Mouse (Mus musculus) forebrain, embryonic 10.5 days (tissue): Measurements from ENCODE around the gene Muc15. TPM values are rescaled to one million over a fixed set of nuclear protein-coding genes. Genes with fewer than 3 reads are reported as not detected.

Source experiments
- DNase-seq: peaks from one replicate; pipeline ENCODE4 v3.0.0-alpha.2; 2017; ENCODE audit warnings: low spot score; ENCODE audit errors: extremely low spot score
- H3K27ac ChIP-seq: fragments of 300-500 bp; sonication (generic); 2 replicates; pipeline ENCODE4 v1.5.1; 2016; ENCODE audit warnings: mild to moderate bottlenecking
- H3K27me3 ChIP-seq: fragments of 300-500 bp; sonication (generic); 2 replicates; pipeline ENCODE4 v1.6.1; 2016; ENCODE audit warnings: mild to moderate bottlenecking; ENCODE audit not compliant: poor library complexity, severe bottlenecking
- H3K36me3 ChIP-seq: fragments of 300-500 bp; sonication (generic); replicated peaks from 2 replicates; pipeline ENCODE4 v1.6.1; 2016; ENCODE audit warnings: mild to moderate bottlenecking, moderate library complexity
- H3K4me1 ChIP-seq: fragments of 300-500 bp; sonication (generic); 2 replicates; pipeline ENCODE4 v1.6.1; 2016
- H3K4me3 ChIP-seq: fragments of 300-500 bp; sonication (generic); 2 replicates; pipeline ENCODE4 v1.5.1; 2016; ENCODE audit warnings: mild to moderate bottlenecking, moderate library complexity
- H3K9me3 ChIP-seq: fragments of 300-500 bp; sonication (generic); 2 replicates; pipeline ENCODE4 v1.6.1; 2016; ENCODE audit warnings: mild to moderate bottlenecking, moderate library complexity
- WGBS: fragments of 180-500 bp; shearing (Covaris S2); methylation state at CpG from one replicate; pipeline ENCODE4 v1.1.7; 2016; 5-methylcytosine and 5-hydroxymethylcytosine counted together
- polyA plus RNA-seq: library from polyadenylated mRNA; unstranded; fragments of >200 nt; fragmentation: Nextera tagmentation; extraction: Ambion mirVana; gene quantifications from 2 replicates; pipeline ENCODE4 v1.2.1, GENCODE M21; 2016

The Muc15 gene
- 0.06 TPM in 1 of 2 replicates, not detected in the other for polyA plus RNA-seq

DNA sequence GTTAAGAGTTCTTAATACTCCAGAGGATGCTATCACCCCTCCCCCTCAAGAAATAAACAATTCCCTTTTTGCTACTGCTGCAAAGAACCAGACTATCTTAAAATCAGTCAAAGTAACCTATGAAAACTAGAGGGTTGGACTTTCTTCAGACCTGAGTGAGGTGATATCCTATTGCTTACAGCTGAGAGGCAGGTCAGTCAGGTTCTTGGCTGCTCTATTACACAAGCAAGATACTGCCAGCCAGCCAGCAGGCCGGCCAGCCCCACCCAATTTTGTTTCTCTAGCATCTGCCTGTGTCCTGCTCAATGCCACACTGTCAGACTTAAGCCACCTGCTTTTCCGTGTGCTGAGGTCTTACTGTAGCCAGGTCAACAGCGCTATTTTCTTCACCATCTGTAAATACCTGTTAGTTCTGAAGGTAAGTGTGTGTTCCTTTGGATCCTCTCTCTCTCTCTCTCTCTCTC lies at the start of gene Muc15:
Gene Muc15 (plus strand): TSS at position 51 of the 464 bp plus-strand sequence.
- WGBS, result 55% methylated on average over 3 of the region's 3 CpGs
- Histone ChIP-seq H3K4me1 (no peaks in the 10 kb centered on the region), H3K27ac (no peak within 1 kb of the TSS), H3K27me3 (no peaks in the 10 kb centered on the region), H3K9me3 (no peaks in the 10 kb centered on the region), H3K4me3 (no peak within 1 kb of the TSS), H3K36me3 (no peaks in the 10 kb centered on the region)
- no peak for DNase-seq

DNA sequence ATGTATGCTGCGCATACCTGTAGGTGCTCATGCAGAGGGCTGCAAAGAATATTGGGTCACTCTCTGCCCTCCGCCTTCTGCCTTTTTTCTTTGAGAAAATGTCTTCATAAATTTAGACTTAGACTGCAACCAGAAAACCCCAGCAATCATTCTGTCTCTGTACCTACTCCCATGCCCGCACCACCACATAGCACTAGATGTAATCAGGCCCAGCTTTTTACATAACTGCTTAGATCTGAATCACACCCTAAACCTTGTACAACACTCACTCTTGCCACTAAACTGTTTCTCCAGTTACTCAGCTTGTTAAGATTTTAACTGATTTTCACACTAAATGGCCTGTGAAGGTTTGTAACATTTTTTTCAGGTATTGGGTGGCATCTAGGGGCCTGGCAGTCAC lies 11.7 kb upstream of the Muc15 start:
- 95% methylated on average over 3 of the region's 3 CpGs for WGBS
- H3K36me3 ChIP-seq, result no peaks in the 10 kb centered on the region
- H3K27ac ChIP-seq, result no peak overlapping the region
- H3K4me3 ChIP-seq, result no peak overlapping the region
- no peaks in the 10 kb centered on the region for H3K9me3 ChIP-seq
- H3K4me1 ChIP-seq, result no peaks in the 10 kb centered on the region
- H3K27me3 ChIP-seq, result no peaks in the 10 kb centered on the region
- DNase-seq, result no peak

DNA sequence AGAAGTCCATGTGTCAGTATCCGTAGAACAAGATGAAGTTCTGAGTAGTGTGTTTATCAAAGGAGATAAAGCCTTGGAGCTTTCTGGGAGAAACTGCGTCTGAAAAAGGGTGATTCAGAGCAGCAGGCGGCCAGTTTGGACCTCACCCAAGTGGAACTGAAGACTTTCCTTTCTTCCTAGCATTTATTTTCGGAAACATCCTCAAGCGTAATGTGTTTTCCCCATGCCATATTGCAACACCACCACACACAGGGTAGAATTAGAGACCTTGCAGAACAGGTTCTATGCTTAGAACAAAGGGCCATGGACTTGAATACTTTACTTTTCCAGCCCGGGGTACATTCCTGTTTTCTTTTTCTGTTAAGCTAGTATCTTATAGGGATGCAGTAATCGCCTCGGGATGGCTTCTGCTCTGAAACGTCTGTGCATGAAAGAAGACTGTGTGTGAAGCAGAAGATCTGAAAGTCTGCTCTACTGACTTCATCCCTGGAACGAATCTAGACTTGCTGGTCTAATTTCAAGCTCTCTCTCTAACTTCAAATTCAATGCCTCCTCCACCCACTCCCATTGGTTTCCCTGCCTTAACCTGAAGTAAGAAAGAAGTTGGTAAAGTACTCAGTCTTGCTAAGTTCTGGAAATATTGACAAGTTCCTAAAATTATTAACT lies 11.0 kb upstream of the Muc15 start:
- H3K4me3 ChIP-seq, result no peak overlapping the region
- H3K27me3 ChIP-seq, result no peaks in the 10 kb centered on the region
- H3K9me3 ChIP-seq, result no peaks in the 10 kb centered on the region
- H3K27ac ChIP-seq, result no peak overlapping the region
- 86% methylated on average over 10 of the region's 10 CpGs for WGBS
- DNase-seq, result no peak
- no peaks in the 10 kb centered on the region for H3K36me3 ChIP-seq
- H3K4me1 ChIP-seq, result no peaks in the 10 kb centered on the region

DNA sequence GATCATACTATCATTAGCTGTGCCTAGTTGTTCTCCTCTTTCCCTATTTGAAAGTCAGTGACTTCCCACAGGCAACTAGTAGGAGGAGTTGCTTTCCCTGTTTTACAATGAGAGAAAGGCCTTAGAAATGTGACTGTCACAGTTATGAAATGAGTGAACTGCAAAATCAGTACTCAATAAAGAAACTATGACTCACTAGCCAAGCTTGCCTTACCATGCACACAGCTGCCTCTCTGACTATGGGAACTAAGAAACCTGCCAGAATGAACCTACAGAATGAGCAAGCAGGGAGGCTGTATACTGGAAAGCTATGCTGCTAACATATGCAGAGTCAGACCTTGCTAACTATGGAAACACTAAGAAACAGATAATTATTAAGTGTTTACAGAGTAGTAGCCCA lies 2.1 kb upstream of the Muc15 start:
- Histone ChIP-seq H3K4me1 (no peaks in the 10 kb centered on the region), H3K27me3 (no peaks in the 10 kb centered on the region), H3K36me3 (no peaks in the 10 kb centered on the region), H3K4me3 (no peak overlapping the region), H3K27ac (no peak overlapping the region), H3K9me3 (no peaks in the 10 kb centered on the region)
- no peak for DNase-seq

DNA sequence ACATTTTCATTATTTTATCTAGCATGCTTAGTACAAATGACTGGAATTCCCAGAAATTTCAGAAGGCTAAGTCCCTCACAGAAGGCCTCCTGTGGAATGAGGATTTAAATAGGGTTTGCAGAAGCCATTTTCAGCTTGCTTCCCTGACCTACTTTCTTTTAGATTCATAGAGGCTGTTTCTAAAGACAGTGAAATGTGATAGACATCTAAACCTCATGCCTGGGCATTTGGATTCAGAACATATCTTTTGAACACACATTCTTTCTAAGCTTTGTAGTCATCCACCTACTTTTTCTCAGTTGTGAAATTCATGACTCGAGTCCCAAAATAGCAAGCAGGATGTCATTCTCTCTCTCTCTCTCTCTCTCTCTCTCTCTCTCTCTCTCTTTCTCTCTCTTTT lies 1.1 kb downstream of the Muc15 start:
- Histone ChIP-seq H3K27me3 (no peaks in the 10 kb centered on the region), H3K4me3 (no peak overlapping the region), H3K27ac (no peak overlapping the region), H3K36me3 (no peaks in the 10 kb centered on the region), H3K4me1 (no peaks in the 10 kb centered on the region), H3K9me3 (no peaks in the 10 kb centered on the region)
- WGBS, result 100% methylated on average over 1 of the region's 1 CpGs
- DNase-seq, result no peak

DNA sequence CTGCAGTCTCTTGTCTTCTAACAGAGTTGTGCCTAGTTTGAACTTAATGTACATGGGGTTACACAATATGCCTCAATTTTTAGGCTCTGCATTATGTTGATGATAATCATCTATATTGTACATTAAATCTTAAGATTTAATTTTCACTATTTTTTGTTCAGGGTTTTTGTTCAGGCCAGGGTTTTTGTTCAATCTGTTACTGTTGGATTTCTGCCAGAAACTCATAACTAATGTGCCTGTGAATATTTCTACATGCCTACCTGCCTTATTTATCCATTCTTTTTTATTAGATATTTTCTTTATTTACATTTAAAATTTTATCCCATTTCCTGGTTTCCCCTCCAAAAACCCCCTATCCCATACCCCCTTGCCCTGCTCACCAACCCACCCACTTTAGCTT lies 5.0 kb downstream of the Muc15 start:
- Histone ChIP-seq H3K27ac (no peak overlapping the region), H3K4me3 (no peak overlapping the region), H3K9me3 (no peaks in the 10 kb centered on the region), H3K27me3 (no peaks in the 10 kb centered on the region), H3K4me1 (no peaks in the 10 kb centered on the region), H3K36me3 (no peaks in the 10 kb centered on the region)
- DNase-seq, result no peak

DNA sequence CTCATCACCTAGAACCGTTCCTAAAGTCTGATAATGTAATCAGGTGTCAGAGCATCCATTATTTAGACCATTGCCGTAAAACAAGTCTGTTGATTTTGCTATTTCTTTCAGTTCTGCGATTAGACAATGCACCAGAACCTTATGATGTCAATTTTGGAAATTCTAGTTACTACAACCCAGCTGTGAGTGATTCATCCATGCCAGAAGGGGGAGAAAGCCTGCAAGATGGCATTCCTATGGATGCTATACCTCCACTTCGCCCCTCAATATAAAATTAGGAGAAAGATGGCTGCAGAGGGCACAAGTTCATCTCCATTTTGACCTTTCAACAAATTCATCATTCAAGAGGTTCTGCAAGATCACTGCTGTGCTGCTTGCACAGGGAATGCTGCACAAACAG lies 16.1 kb downstream of the Muc15 start:
- WGBS, result 85% methylated on average over 4 of the region's 4 CpGs
- H3K4me1 ChIP-seq, result peaks cover 21% of the 10 kb centered on the region
- H3K27ac ChIP-seq, result no peak overlapping the region
- H3K4me3 ChIP-seq, result no peak overlapping the region
- no peaks in the 10 kb centered on the region for H3K27me3 ChIP-seq
- no peaks in the 10 kb centered on the region for H3K36me3 ChIP-seq
- DNase-seq, result no peak
- H3K9me3 ChIP-seq, result no peaks in the 10 kb centered on the region

DNA sequence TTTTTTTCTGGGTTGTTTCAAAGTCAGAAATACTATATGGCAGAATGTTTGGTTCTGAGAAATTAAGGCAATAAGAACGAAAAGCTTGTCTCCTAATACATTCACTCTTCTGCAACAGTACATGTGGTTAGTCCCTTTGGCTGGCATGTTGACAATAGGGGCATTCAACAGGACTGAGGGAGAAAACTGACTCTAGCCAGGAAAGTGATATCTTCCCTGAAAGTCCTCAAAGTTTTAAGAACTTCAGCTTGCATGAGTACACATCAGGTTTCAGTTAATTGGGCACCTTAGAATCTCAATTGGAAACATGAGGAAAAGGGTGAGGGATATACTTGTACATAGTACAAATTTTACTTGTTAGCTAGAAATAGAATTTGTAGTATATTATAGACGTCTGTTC lies 16.8 kb downstream of the Muc15 start:
- no peak for DNase-seq
- H3K4me3 ChIP-seq, result no peak overlapping the region
- 66% methylated on average over 2 of the region's 2 CpGs for WGBS
- H3K27ac ChIP-seq, result no peak overlapping the region
- H3K36me3 ChIP-seq, result no peaks in the 10 kb centered on the region
- no peaks in the 10 kb centered on the region for H3K27me3 ChIP-seq
- no peaks in the 10 kb centered on the region for H3K9me3 ChIP-seq
- H3K4me1 ChIP-seq, result peaks cover 21% of the 10 kb centered on the region

DNA sequence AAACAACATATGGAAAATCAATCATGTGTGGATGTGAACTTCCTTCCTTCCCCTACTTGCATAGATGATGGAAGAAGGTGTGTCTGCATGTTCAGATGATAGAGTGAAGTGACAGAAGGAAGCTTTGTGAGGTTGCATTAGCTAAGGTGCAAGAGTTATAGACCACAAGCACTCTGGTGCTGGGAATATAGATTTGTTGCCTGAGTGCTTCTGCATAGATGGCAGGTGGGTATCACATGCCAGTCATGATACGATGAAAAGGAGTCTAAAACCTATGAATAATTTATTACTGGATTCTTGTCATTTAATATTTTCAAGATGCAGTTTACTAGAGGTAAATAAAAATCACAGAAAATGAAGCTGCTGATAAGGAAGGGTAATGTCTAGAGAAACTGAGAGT lies 18.6 kb downstream of the Muc15 start:
- no peaks in the 10 kb centered on the region for H3K9me3 ChIP-seq
- H3K4me3 ChIP-seq, result no peak overlapping the region
- no peaks in the 10 kb centered on the region for H3K36me3 ChIP-seq
- DNase-seq, result no peak
- no peak overlapping the region for H3K27ac ChIP-seq
- H3K27me3 ChIP-seq, result no peaks in the 10 kb centered on the region
- WGBS, result 93% methylated on average over 1 of the region's 1 CpGs
- peaks cover 21% of the 10 kb centered on the region for H3K4me1 ChIP-seq

DNA sequence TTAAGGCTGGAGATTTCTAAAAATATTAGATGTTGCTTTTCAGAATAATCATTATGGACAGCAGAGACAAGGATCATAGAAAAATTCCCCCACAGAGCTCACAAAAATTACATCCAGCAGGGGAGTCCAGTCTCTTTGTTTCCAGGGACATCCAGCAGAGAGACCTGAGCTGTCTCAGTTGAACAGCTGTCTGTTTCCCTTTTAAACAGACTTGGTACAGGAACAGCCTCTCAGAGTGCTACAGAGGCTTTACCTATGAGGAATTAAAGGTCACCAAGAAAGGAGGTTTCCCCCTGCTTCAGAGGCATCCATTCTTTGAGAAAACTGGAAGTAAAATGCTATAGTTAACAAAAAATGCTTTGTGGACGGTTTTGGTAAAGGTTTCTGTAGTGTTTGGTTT lies 19.4 kb downstream of the Muc15 start:
- 52% methylated on average over 1 of the region's 1 CpGs for WGBS
- DNase-seq, result no peak
- no peaks in the 10 kb centered on the region for H3K36me3 ChIP-seq
- H3K9me3 ChIP-seq, result no peaks in the 10 kb centered on the region
- H3K4me1 ChIP-seq, result peaks cover 21% of the 10 kb centered on the region
- no peak overlapping the region for H3K4me3 ChIP-seq
- H3K27me3 ChIP-seq, result no peaks in the 10 kb centered on the region
- H3K27ac ChIP-seq, result no peak overlapping the region

DNA sequence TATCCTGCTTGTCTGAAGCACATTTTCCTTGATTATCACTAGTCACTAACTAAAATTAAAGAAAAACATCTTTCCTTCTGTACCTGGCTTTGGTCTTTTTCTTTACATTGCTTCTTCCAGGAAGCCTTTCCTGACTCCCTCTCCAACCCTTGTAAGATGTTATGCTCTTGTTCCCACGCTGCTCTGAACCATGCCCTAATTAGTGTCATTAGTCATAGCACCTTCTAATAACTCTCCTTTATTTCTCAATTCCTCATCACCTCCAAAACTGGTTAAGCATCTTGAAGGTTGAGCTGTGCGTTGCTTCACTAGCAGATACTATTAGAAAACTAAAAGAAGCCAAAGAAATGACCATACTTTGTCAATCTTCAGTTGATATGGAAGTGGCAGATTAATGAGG lies 36.4 kb downstream of the Muc15 start:
- Histone ChIP-seq H3K9me3 (no peaks in the 10 kb centered on the region), H3K4me1 (0 out of 2 replicates have a peak, but pooled peaks cover 4% of the 10 kb centered on the region), H3K4me3 (no peak overlapping the region), H3K36me3 (no peaks in the 10 kb centered on the region), H3K27ac (no peak overlapping the region), H3K27me3 (no peaks in the 10 kb centered on the region)
- WGBS, result 86% methylated on average over 2 of the region's 2 CpGs
- no peak for DNase-seq

DNA sequence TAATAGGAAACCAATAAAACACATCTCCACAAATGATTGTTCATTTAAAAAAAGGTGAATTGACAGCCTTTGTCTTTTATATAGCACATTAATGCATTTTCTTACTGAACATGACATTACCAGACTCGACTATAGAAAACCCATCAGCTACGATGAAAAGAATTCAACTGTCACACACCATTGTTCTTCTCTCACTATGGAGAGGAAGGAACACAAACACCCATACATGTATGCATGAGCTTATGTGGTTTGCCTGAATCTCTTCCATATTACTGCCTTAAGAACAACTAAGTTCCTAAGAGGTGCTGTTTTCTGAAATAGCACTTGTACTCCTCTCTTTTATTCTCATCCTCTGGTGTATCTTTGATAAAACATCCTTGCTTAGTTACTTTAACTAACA lies 38.3 kb downstream of the Muc15 start:
- WGBS, result 86% methylated on average over 2 of the region's 2 CpGs
- H3K4me1 ChIP-seq, result 0 out of 2 replicates have a peak, but pooled peaks cover 4% of the 10 kb centered on the region

DNA sequence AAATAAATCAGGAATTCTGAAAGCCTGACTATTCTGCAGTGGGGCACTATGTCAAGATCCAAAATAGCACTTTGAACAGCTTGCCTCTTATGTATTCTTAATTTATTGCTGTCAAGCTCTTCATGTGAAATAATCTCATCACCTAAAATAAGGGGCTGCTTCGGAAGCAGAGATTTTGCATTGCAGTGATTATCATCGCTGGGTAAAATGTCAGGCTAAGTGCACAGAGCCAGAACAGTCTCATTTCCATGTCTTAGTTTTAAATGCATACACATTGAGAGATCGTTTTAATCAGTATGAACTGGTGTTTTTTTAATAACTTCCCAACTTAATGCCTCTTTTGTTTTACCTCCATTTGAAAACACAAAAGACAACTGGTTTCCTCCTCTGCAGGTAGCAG lies 66.3 kb downstream of the Muc15 start:
- Histone ChIP-seq H3K4me3 (no peak overlapping the region), H3K9me3 (no peaks in the 10 kb centered on the region), H3K27ac (no peak overlapping the region), H3K4me1 (no peaks in the 10 kb centered on the region), H3K36me3 (no peaks in the 10 kb centered on the region), H3K27me3 (no peaks in the 10 kb centered on the region)
- 90% methylated on average over 3 of the region's 3 CpGs for WGBS
- DNase-seq, result no peak

More for the DNA sequence above, 38.3 kb downstream of the Muc15 start:
- Histone ChIP-seq H3K4me3 (no peak overlapping the region), H3K36me3 (no peaks in the 10 kb centered on the region), H3K27me3 (no peaks in the 10 kb centered on the region), H3K9me3 (no peaks in the 10 kb centered on the region), H3K27ac (no peak overlapping the region)
- no peak for DNase-seq
